Mouse (Mus musculus) cerebellum, adult 2 months (tissue): ENCODE data around the gene Phf7.

Source experiments
- CTCF ChIP-seq: fragments of 200-500 bp; IDR thresholded peaks from 2 replicates; pipeline ENCODE4 v1.5.1; 2011; ENCODE audit warnings: low read depth, mild to moderate bottlenecking, control low read depth, low read length, moderate library complexity, borderline replicate concordance; ENCODE audit not compliant: insufficient read depth
- POLR2A ChIP-seq: fragments of 200-500 bp; IDR thresholded peaks from 2 replicates; pipeline ENCODE4 v1.6.1; 2011; ENCODE audit warnings: low read length, control low read depth, borderline replicate concordance; ENCODE audit not compliant: insufficient read depth

GRCm38 (mm10) chr14:31251084-31251604 lies at the start of gene Phf7, which contains the start of gene Bap1:
- TF ChIP-seq POLR2A, result peak; percentile 91
- TF ChIP-seq CTCF, result no peak
